Mouse (Mus musculus) CD8-positive naive resting alpha-beta T cell, adult 2 months (primary cell): ENCODE results near the gene Lce1k.
"Not testable (repeated sequence)": the region's sequence is repeated elsewhere in the genome, so short reads cannot be mapped to it uniquely, and the experiment has no call there.

Experiments
- DNase-seq, 2 experiments: peaks; one replicate each; pipeline ENCODE4 v3.0.0; 2022; ENCODE audit warnings: low read depth in 2 of 2, low spot score in 2 of 2

Lce1k gene

GRCm38 (mm10) chr3:92807791-92808190, at the start of gene Lce1k:
Gene Lce1k, minus strand, starts transcription at chr3:92807891.
- no peak for DNase-seq

- DNase-seq: no peak
Observed at GRCm38 (mm10) chr3:92851186-92851585, 43.5 kb upstream of the Lce1k start, which contains the start of gene Lce1l. Gene Lce1l, minus strand, starts transcription at chr3:92851286.

GRCm38 (mm10) chr3:92827108-92827507, 19.4 kb upstream of the Lce1k start, which contains the start of gene Kprp:
Gene Kprp, minus strand, starts transcription at chr3:92827247.
- DNase-seq: no peak

GRCm38 (mm10) chr3:92825808-92826207, 18.1 kb upstream of the Lce1k start:
- no peak for DNase-seq

GRCm38 (mm10) chr3:92816036-92816435, 8.3 kb upstream of the Lce1k start:
- DNase-seq: not testable (repeated sequence)

GRCm38 (mm10) chr3:92815581-92815980, 7.9 kb upstream of the Lce1k start:
- no peak for DNase-seq

- DNase-seq: no peak
Observed at GRCm38 (mm10) chr3:92790414-92790813, 17.3 kb downstream of the Lce1k start, which contains the start of gene Lce1j. Gene Lce1j, minus strand, starts transcription at chr3:92790514.

- DNase-seq: no peak
Observed at GRCm38 (mm10) chr3:92778799-92779198, 28.9 kb downstream of the Lce1k start, which contains the start of gene Lce1i. Gene Lce1i, minus strand, starts transcription at chr3:92778899.

DNA sequence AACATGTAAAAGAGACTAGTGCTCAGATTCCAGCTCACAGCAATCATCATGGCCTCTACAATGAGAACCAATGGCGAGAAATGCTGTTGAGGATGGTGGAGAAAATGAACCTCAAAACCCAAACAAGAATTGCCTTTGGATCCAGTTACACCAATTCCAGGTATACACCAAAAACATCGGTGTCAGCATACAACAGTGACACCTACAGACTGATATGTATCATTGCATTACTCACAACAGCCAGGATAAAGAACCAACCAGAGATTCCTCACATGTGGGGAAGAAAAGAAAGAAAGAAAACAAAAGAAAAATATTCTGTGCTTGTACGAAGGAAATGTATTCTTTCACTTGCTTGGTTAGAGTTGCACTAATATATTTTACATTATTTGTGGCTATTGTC, 36.1 kb downstream of the Lce1k start:
- no peak for DNase-seq

DNA sequence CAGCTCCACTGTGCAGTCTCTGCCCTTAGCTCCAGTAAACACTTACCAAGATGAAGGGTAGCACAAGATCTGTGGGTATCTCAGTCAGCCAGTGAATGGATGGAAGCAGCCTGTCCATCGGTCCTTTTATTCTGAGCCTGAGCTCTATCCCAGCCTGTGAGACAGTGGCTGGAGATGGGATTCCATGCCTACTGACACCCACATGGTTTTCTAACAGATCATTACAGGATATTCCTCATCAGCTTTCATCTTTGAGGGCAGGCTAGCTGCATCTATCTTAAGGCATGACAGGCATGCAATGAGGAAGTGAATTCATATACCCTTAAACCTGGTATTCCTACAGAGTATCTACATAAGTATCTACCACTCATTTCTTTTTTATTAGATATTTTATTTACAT, 42.7 kb downstream of the Lce1k start, which contains the start of gene Lce1h:
Lce1h (minus strand) TSS at position 101 of the 400 bp plus-strand sequence.
- DNase-seq: no peak
